Mouse (Mus musculus): ENCODE data around the gene Gm10912. TPM values are rescaled to one million over a fixed set of nuclear protein-coding genes. Genes with fewer than 3 reads are reported as not detected.
"Not testable (repeated sequence)": the region's sequence is repeated elsewhere in the genome, so short reads cannot be mapped to it uniquely, and the experiment has no call there.

Gene Gm10912
- polyA plus RNA-seq, 1 experiment from 2014 or later: not detected

DNA sequence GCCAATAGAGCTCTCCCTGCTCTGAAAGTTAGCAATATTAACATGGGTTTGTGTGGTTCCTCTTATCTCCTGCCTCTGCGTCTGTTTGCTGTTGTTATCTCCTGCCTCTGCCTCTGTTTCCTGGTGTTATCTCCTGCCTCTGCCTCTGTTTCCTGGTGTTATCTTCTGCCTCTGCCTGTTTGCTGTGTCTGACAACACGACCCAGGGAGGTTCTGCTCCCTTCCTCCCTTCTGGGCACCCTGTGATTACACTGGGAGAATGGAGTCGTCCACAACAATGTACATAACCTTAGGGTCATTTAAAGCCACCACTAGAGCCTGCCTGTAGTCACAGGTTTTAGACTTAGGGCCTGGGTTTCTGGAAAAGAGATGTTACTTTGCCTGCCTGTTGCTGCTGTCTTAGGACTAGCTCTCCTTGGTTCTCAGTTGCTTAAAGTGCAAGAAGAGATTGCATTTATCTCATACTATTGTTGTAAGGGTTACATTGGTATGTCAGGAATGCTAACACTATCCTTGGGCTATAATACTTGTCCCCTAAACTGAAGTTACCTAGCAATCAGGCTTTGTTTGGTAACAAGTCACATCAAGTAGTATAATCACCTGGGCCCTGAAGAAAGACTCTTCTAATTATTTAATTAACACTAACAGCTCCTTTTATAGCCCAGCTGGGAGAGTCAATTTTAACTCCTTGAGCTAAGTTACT, 33.1 kb downstream of the Gm10912 start:
- TF ChIP-seq CTCF (IDR thresholded peaks at IDR 0.05; ENCODE audit: low read depth): no peak
- no peaks in the 10 kb centered on the region for H3K36me3 ChIP-seq (ENCODE audit: insufficient read depth, low read length)
- H3K27ac ChIP-seq: no peak overlapping the region
- H3K4me2 ChIP-seq (ENCODE audit: low read length): no peak overlapping the region
- H3K4me3 ChIP-seq (replicated peaks; ENCODE audit: low read depth, low read length): no peak overlapping the region
- H3K4me1 ChIP-seq (replicated peaks; ENCODE audit: insufficient read depth, low read length): no peaks in the 10 kb centered on the region
- ATAC-seq (replicated peaks; ENCODE audit: low FRiP score, low read depth) (no peak), DNase-seq (ENCODE audit: low spot score) (no peak)
- H3K9ac ChIP-seq (ENCODE audit: low read depth, low read length): no peak overlapping the region
- no peaks in the 10 kb centered on the region for H3K9me3 ChIP-seq (replicated peaks; ENCODE audit: low read length)
- no peaks in the 10 kb centered on the region for H3K27me3 ChIP-seq (ENCODE audit: insufficient read depth, low read length)
- 38% methylated on average over 3 of the region's 3 CpGs for WGBS

DNA sequence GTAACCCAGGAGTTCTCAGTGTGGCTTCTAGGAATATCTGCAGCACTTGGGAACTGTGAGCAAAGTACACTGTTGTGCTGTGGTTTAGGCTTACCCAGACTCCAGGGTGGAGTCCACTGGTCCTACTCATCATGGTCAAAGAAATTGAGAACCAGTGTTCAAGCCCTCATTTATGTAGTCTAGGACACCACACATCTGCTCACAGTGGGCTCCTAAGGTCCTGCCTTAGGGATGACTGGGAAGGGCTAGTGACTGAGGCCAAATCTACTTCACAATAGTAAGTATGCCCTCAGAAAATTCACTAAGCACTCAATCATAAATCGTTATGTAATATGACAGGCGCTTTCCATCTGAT, 33.6 kb downstream of the Gm10912 start:
- 94% methylated on average over 2 of the region's 2 CpGs for WGBS
- Histone ChIP-seq H3K9ac (ENCODE audit: low read depth, low read length) (no peak overlapping the region), H3K4me3 (replicated peaks; ENCODE audit: low read depth, low read length) (no peak overlapping the region), H3K27me3 (ENCODE audit: insufficient read depth, low read length) (no peaks in the 10 kb centered on the region), H3K36me3 (ENCODE audit: insufficient read depth, low read length) (no peaks in the 10 kb centered on the region), H3K27ac (no peak overlapping the region), H3K4me1 (replicated peaks; ENCODE audit: insufficient read depth, low read length) (no peaks in the 10 kb centered on the region), H3K9me3 (replicated peaks; ENCODE audit: low read length) (no peaks in the 10 kb centered on the region), H3K4me2 (ENCODE audit: low read length) (no peak overlapping the region)
- ATAC-seq (replicated peaks; ENCODE audit: low FRiP score, low read depth) (no peak), DNase-seq (ENCODE audit: low spot score) (no peak)
- TF ChIP-seq CTCF (IDR thresholded peaks at IDR 0.05; ENCODE audit: low read depth): no peak

DNA sequence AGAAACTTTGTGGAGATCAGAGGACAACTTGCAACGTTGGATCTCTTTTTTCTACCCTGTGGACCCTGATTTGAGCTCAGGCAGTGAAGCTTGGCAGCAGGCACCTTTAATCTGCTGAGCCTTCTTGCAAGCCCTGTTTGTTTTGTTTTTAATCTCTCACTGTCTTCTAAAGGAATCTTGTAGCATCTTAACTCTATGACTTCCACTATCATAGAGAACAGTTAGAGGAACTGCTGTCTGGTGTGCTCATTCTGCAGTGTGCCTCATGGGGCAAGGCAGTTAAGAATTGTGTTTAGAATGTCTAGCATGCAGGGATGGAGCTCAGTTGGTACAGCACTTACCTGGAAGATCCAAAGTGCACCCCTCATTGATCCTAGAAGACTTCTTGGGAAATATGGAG, 34.3 kb downstream of the Gm10912 start:
- TF ChIP-seq CTCF (IDR thresholded peaks at IDR 0.05; ENCODE audit: low read depth): no peak

DNA sequence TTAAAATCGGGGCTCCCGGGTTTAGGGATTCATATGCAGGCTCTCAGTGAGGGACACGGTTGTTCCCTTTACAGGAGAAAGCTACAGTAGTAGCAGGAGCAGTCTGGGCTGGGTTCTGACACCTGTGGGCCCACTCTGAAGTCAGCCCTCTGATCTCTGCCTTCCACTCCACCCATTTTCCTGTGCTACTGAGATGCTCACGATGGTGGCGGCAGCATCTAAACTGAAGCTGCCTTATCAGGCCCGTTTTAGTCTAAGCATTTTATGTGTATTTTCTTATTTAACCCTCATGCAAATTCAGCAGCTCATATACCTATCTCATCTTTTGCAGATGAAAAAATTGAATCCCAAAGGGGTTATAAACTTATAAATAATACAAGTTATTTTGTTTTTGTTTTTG, 39.2 kb downstream of the Gm10912 start:
- Histone ChIP-seq H3K27me3 (ENCODE audit: insufficient read depth, low read length) (no peaks in the 10 kb centered on the region), H3K4me1 (replicated peaks; ENCODE audit: insufficient read depth, low read length) (no peaks in the 10 kb centered on the region), H3K4me3 (replicated peaks; ENCODE audit: low read depth, low read length) (no peak overlapping the region), H3K36me3 (ENCODE audit: insufficient read depth, low read length) (no peaks in the 10 kb centered on the region), H3K9ac (ENCODE audit: low read depth, low read length) (no peak overlapping the region), H3K27ac (no peak overlapping the region), H3K4me2 (ENCODE audit: low read length) (no peak overlapping the region), H3K9me3 (replicated peaks; ENCODE audit: low read length) (no peaks in the 10 kb centered on the region)
- TF ChIP-seq CTCF (IDR thresholded peaks at IDR 0.05; ENCODE audit: low read depth): no peak
- DNase-seq (ENCODE audit: low spot score): no peak
- 83% methylated on average over 6 of the region's 6 CpGs for WGBS
- no peak for ATAC-seq (replicated peaks; ENCODE audit: low FRiP score, low read depth)

More for the DNA sequence above, 34.3 kb downstream of the Gm10912 start:
- DNase-seq (ENCODE audit: low spot score) (no peak), ATAC-seq (replicated peaks; ENCODE audit: low FRiP score, low read depth) (no peak)
- H3K36me3 ChIP-seq (ENCODE audit: insufficient read depth, low read length): no peaks in the 10 kb centered on the region
- no peak overlapping the region for H3K4me2 ChIP-seq (ENCODE audit: low read length)
- no peaks in the 10 kb centered on the region for H3K27me3 ChIP-seq (ENCODE audit: insufficient read depth, low read length)
- no peak overlapping the region for H3K9ac ChIP-seq (ENCODE audit: low read depth, low read length)
- no peaks in the 10 kb centered on the region for H3K4me1 ChIP-seq (replicated peaks; ENCODE audit: insufficient read depth, low read length)
- WGBS: 56% methylated on average over 1 of the region's 1 CpGs
- no peak overlapping the region for H3K27ac ChIP-seq
- H3K9me3 ChIP-seq (replicated peaks; ENCODE audit: low read length): no peaks in the 10 kb centered on the region
- no peak overlapping the region for H3K4me3 ChIP-seq (replicated peaks; ENCODE audit: low read depth, low read length)

DNA sequence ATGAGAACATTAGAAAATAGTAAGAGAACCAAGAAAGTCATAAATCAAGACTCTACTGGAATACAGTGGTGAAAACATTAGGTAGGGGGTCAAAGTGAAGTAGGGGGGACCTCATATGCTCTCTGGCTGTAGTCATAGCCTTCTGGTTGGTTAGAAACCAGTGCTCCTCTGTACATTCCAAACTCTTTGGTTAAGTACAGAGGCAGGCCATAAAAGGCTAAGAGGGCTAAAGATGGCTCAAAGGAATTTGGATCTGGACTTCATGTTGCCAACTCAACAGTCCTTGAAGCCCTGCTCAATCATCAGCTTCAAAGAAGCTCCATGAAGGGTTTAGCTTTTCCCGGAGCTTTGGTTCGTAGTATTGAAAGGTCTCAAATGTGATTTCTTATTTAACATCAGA, 43.4 kb downstream of the Gm10912 start:
- not testable (repeated sequence) for ATAC-seq (replicated peaks; ENCODE audit: low FRiP score, low read depth); H3K27ac ChIP-seq; H3K4me2 ChIP-seq (ENCODE audit: low read length); H3K36me3 ChIP-seq (ENCODE audit: insufficient read depth, low read length); H3K4me3 ChIP-seq (replicated peaks; ENCODE audit: low read depth, low read length); DNase-seq (ENCODE audit: low spot score); H3K27me3 ChIP-seq (ENCODE audit: insufficient read depth, low read length); H3K9me3 ChIP-seq (replicated peaks; ENCODE audit: low read length); H3K4me1 ChIP-seq (replicated peaks; ENCODE audit: insufficient read depth, low read length); H3K9ac ChIP-seq (ENCODE audit: low read depth, low read length)
- WGBS: 85% methylated on average over 2 of the region's 2 CpGs

DNA sequence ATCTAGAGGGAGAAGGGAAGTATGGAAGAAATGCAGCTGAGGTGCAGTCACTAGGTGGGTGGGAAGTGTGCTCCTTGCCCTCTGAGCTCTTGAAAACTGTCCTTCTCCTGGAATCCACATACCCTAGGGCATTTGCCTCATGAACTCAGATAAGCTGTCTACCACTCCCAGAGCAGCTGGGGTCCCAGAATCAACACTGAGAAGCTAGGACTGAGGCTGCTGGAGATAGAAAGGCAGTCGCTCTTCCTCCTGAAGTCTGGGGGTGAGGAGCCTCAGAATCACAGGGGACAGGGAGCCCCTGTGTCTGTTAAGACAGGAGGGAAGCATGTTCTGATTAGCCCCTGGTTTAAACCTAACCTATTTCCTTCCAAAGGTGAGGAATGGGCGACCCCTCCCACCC, 43.9 kb downstream of the Gm10912 start:
- H3K36me3 ChIP-seq (ENCODE audit: insufficient read depth, low read length): no peaks in the 10 kb centered on the region
- 68% methylated on average over 2 of the region's 2 CpGs for WGBS
- H3K4me1 ChIP-seq (replicated peaks; ENCODE audit: insufficient read depth, low read length): no peaks in the 10 kb centered on the region
- H3K4me2 ChIP-seq (ENCODE audit: low read length): no peak overlapping the region
- no peaks in the 10 kb centered on the region for H3K27me3 ChIP-seq (ENCODE audit: insufficient read depth, low read length)
- no peak overlapping the region for H3K4me3 ChIP-seq (replicated peaks; ENCODE audit: low read depth, low read length)
- no peak for ATAC-seq (replicated peaks; ENCODE audit: low FRiP score, low read depth)
- H3K9ac ChIP-seq (ENCODE audit: low read depth, low read length): no peak overlapping the region
- H3K9me3 ChIP-seq (replicated peaks; ENCODE audit: low read length): no peaks in the 10 kb centered on the region
- DNase-seq (ENCODE audit: low spot score): no peak
- no peak for TF ChIP-seq CTCF (IDR thresholded peaks at IDR 0.05; ENCODE audit: low read depth)
- no peak overlapping the region for H3K27ac ChIP-seq

DNA sequence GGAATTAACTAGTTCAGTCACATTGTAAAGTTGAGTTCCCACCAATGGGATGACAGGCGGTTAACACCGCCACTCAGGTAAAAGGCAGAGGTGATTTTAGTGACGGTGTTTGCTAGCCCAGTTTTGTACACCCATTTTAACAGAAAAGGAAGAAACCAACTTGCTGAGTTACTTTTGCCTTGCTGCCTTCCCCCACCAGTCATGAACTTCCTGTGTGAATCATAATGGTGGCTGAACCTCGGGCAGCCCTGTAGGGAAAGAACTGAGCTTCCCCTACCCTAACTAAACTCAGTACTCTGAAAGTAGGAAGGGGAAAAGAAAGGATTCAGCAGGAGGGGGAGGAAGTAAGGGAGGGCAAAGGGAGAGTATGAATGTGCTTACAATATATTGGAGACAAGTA, 44.4 kb downstream of the Gm10912 start:
- 74% methylated on average over 4 of the region's 4 CpGs for WGBS
- ATAC-seq (replicated peaks; ENCODE audit: low FRiP score, low read depth) (no peak), DNase-seq (ENCODE audit: low spot score) (no peak)
- H3K4me1 ChIP-seq (replicated peaks; ENCODE audit: insufficient read depth, low read length): no peaks in the 10 kb centered on the region
- H3K9me3 ChIP-seq (replicated peaks; ENCODE audit: low read length): no peaks in the 10 kb centered on the region
- H3K4me2 ChIP-seq (ENCODE audit: low read length): no peak overlapping the region
- no peak overlapping the region for H3K9ac ChIP-seq (ENCODE audit: low read depth, low read length)
- TF ChIP-seq CTCF (IDR thresholded peaks at IDR 0.05; ENCODE audit: low read depth): no peak
- no peak overlapping the region for H3K27ac ChIP-seq
- H3K27me3 ChIP-seq (ENCODE audit: insufficient read depth, low read length): no peaks in the 10 kb centered on the region
- H3K36me3 ChIP-seq (ENCODE audit: insufficient read depth, low read length): no peaks in the 10 kb centered on the region
- H3K4me3 ChIP-seq (replicated peaks; ENCODE audit: low read depth, low read length): no peak overlapping the region

DNA sequence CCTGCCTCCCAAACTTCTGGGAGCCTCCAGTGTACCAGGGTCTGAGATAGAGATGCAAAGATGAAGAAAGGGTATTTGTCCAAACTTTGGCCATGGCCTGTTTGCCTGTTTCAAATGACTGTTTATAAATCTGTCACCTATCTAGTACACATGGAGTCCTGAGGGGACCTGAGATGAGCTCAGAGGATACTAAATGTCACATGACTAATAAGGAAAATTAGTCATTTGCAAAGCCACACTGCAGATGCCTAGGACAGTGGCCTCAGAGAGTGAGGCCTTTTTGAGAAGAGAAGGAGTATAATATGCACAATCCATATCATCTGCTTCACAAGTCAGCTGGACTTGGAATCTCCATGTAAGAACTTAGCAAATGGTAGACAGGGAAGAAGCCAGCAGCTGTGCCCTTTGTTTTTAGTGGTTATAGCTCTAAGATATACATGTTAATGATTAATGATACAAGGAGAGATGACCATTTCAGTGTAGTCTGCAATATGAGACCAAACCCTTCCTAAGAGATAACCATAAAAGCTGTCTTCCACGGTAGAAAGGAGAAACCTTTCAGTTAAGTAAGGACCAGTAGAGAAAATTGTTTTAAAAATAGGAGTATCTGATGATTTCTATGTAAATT, 45.7 kb downstream of the Gm10912 start:
- not testable (repeated sequence) for H3K4me1 ChIP-seq (replicated peaks; ENCODE audit: insufficient read depth, low read length); H3K27ac ChIP-seq; H3K4me2 ChIP-seq (ENCODE audit: low read length); H3K4me3 ChIP-seq (replicated peaks; ENCODE audit: low read depth, low read length); ATAC-seq (replicated peaks; ENCODE audit: low FRiP score, low read depth); H3K9me3 ChIP-seq (replicated peaks; ENCODE audit: low read length); H3K36me3 ChIP-seq (ENCODE audit: insufficient read depth, low read length); DNase-seq (ENCODE audit: low spot score); H3K27me3 ChIP-seq (ENCODE audit: insufficient read depth, low read length); H3K9ac ChIP-seq (ENCODE audit: low read depth, low read length)
- no CpG with 5 or more reads among the region's 1 CpGs for WGBS

DNA sequence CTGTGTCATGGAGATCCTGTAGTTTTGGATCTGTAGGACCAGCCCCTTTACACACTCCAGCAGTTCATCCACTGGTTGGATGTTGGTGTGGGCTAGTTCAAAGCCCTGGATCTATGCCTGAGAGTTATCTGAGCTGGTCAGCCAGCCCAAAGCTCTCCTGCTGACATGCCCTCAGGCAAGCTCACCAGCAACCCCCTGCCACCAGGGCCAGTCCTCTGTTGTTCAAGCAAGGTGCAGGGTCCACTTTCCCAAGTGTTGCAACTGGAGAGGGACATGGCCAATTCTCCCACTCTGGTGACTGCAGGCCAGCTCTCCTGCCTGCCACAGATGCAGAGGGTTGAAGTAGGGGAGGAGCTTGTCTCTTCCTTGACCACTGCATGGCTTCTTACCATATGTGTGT, 47.9 kb downstream of the Gm10912 start:
- H3K27me3 ChIP-seq (ENCODE audit: insufficient read depth, low read length); H3K4me2 ChIP-seq (ENCODE audit: low read length); DNase-seq (ENCODE audit: low spot score); H3K27ac ChIP-seq; ATAC-seq (replicated peaks; ENCODE audit: low FRiP score, low read depth); H3K9me3 ChIP-seq (replicated peaks; ENCODE audit: low read length); H3K9ac ChIP-seq (ENCODE audit: low read depth, low read length); H3K4me3 ChIP-seq (replicated peaks; ENCODE audit: low read depth, low read length); H3K4me1 ChIP-seq (replicated peaks; ENCODE audit: insufficient read depth, low read length); H3K36me3 ChIP-seq (ENCODE audit: insufficient read depth, low read length): not testable (repeated sequence)

Data from kidney, postnatal 0 days (tissue).